In genomic region chrX:135574261-135574957, GRCm38 (mm10) we compare ENCODE assay signal across 18 mouse cellular contexts. TPM values are rescaled to one million over a fixed set of nuclear protein-coding genes. Genes with fewer than 3 reads are reported as not detected.
DNase-seq lines count a peak whose midpoint lies in the region; ATAC-seq lines count a peak whose summit lies in the region.
"Not testable (repeated sequence)": the region's sequence is repeated elsewhere in the genome, so short reads cannot be mapped to it uniquely, and the experiment has no call there.
"Had no signal": no experiment of that assay in that cellular context is flagged by ENCODE, and none has a peak within 500 bp of the region (broad histone marks: within the 10 kb centered on the region; RNA-seq: fewer than 3 reads in every experiment).

No protein-coding gene starts in this region.

- H3K9ac ChIP-seq in heart, embryonic 12.5 days = not testable (repeated sequence)

- WGBS in embryonic facial prominence, embryonic 10.5 days = 18% methylated on average over 8 of the region's 8 CpGs
- 13% methylated on average over 8 of the region's 8 CpGs for WGBS in heart, embryonic 12.5 days

- peak; percentile 61 for ATAC-seq in heart, embryonic 12.5 days (ENCODE audit: insufficient number of reproducible peaks, low FRiP score)
- peak; percentile 83 for ATAC-seq in megakaryocyte-erythroid progenitor cell, adult 5-6 weeks (replicated peaks; ENCODE audit: low FRiP score, low TSS enrichment, poor library complexity, severe bottlenecking)

- H3K4me2 ChIP-seq in heart, embryonic 12.5 days = not testable (repeated sequence)

- H3K4me1 ChIP-seq in embryonic facial prominence, embryonic 10.5 days; heart, embryonic 12.5 days (replicated peaks): not testable (repeated sequence)

- not testable (repeated sequence) for H3K36me3 ChIP-seq in embryonic facial prominence, embryonic 10.5 days (replicated peaks); heart, embryonic 12.5 days

- H3K9me3 ChIP-seq in embryonic facial prominence, embryonic 10.5 days; heart, embryonic 12.5 days (replicated peaks): not testable (repeated sequence)

- H3K27ac ChIP-seq in embryonic facial prominence, embryonic 10.5 days (replicated peaks) = not testable (repeated sequence)
- H3K27ac ChIP-seq in heart, embryonic 12.5 days (ENCODE audit: poor library complexity, severe bottlenecking) = peak overlapping the region; percentile 76

- peak; percentile 71 for DNase-seq in R1 (ENCODE audit: low read depth, low spot score)
- peak; percentile 54 for DNase-seq in embryonic facial prominence, embryonic 10.5 days (ENCODE audit: low spot score)
- peak; percentile 5 for DNase-seq in kidney, adult 18-20 months
- DNase-seq in kidney, postnatal 4 days = peak; percentile 57 to 68
- DNase-seq in lung, adult 18-20 months = peak; percentile 17 to 33
- DNase-seq in thymus, postnatal 4 days = peak; percentile 12

- peaks cover 20% of the 10 kb centered on the region for H3K27me3 ChIP-seq in embryonic facial prominence, embryonic 10.5 days (replicated peaks; ENCODE audit: low read depth, poor library complexity, severe bottlenecking)
- H3K27me3 ChIP-seq in heart, embryonic 12.5 days (replicated peaks) = not testable (repeated sequence)

- not testable (repeated sequence) for H3K4me3 ChIP-seq in embryonic facial prominence, embryonic 10.5 days; heart, embryonic 12.5 days

RNA-seq across cellular contexts. Expression of gene Nxf7, which starts 24.2 kb away (rescaled TPM):
- polyA plus RNA-seq in embryonic facial prominence, embryonic 10.5 days (2016; fragmentation: Nextera tagmentation; extraction: Ambion mirVana) = 0.10 TPM in 1 of 2 replicates, not detected in the other
- polyA plus RNA-seq in heart, embryonic 12.5 days (2016; fragmentation: Nextera tagmentation; extraction: Ambion mirVana) = 0.29 and 0.40 TPM in 2 replicates
- total RNA-seq in megakaryocyte-erythroid progenitor cell, adult 5-6 weeks (2014; fragmentation: Nextera tagmentation) = not detected in 2 replicates
- not detected in 2 replicates for total RNA-seq in megakaryocyte-erythroid progenitor cell, adult 5-6 weeks (2017)
- total RNA-seq: adrenal gland, postnatal 36 days; gastrocnemius, adult 8-10 months; layer of hippocampus, postnatal 25 days had no signal
- polyA plus RNA-seq: forebrain, embryonic 12.5 days; limb, embryonic 10.5 days; midbrain, embryonic 14.5 days; neural tube, embryonic 12.5 days; Patski had no signal

RNA-seq across cellular contexts. Expression of gene Prame, which starts 53.1 kb away (rescaled TPM):
- polyA plus RNA-seq in embryonic facial prominence, embryonic 10.5 days (2016; fragmentation: Nextera tagmentation; extraction: Ambion mirVana) = 0.06 TPM in 1 of 2 replicates, not detected in the other
- not detected in 2 replicates for polyA plus RNA-seq in heart, embryonic 12.5 days (2016; fragmentation: Nextera tagmentation; extraction: Ambion mirVana)
- not detected in 2 replicates for total RNA-seq in megakaryocyte-erythroid progenitor cell, adult 5-6 weeks (2014; fragmentation: Nextera tagmentation)
- not detected in 2 replicates for total RNA-seq in megakaryocyte-erythroid progenitor cell, adult 5-6 weeks (2017)
- total RNA-seq: adrenal gland, postnatal 36 days; gastrocnemius, adult 8-10 months; heart, postnatal 10 days; layer of hippocampus, postnatal 25 days had no signal
- polyA plus RNA-seq: cortical plate, adult 2 months; forebrain, embryonic 12.5 days; limb, embryonic 10.5 days; midbrain, embryonic 14.5 days; neural tube, embryonic 12.5 days; Patski had no signal

Comparison
In these comparisons a context has a peak if more than half of its experiments do, and no peak if none do; other contexts are left out.
1. DNase-seq: peak in every context shown above with its lines; median percentile 71 in R1; 62 in kidney, postnatal 4 days; 54 in embryonic facial prominence, embryonic 10.5 days; 25 in lung, adult 18-20 months; 12 in thymus, postnatal 4 days; 5 in kidney, adult 18-20 months.